Mouse (Mus musculus) stomach, embryonic 16.5 days (tissue): ENCODE results near the gene Mapkapk3. TPM values are rescaled to one million over a fixed set of nuclear protein-coding genes. Genes with fewer than 3 reads are reported as not detected.

Experiments used
- ATAC-seq: fragments of 200-750 bp; cut with Nextera tagmentation; 2 replicates; pipeline ENCODE4 v1.8.0; 2017; ENCODE audit warnings: moderate number of reproducible peaks, moderate TSS enrichment; ENCODE audit not compliant: insufficient read depth, low FRiP score
- H3K27ac ChIP-seq: fragments of 300-500 bp; sonication (generic); 2 replicates; pipeline ENCODE4 v1.5.1; 2014; ENCODE audit warnings: low read length
- H3K27me3 ChIP-seq: fragments of 300-500 bp; sonication (generic); 2 replicates; pipeline ENCODE4 v1.6.1; 2014; ENCODE audit warnings: low read length, control low read depth, mixed read lengths; ENCODE audit not compliant: control insufficient read depth, insufficient read depth
- H3K36me3 ChIP-seq: fragments of 300-500 bp; sonication (generic); 2 replicates; pipeline ENCODE4 v1.6.1; 2014; ENCODE audit warnings: low read length; ENCODE audit not compliant: control insufficient read depth, insufficient read depth
- H3K4me1 ChIP-seq: fragments of 300-500 bp; sonication (generic); 2 replicates; pipeline ENCODE4 v1.6.1; 2014; ENCODE audit warnings: low read length, control low read depth, mixed read lengths; ENCODE audit not compliant: control insufficient read depth, insufficient read depth
- H3K4me2 ChIP-seq: fragments of 300-500 bp; sonication (generic); 2 replicates; pipeline ENCODE4 v1.6.1; 2014; ENCODE audit warnings: low read depth, low read length, mixed read lengths
- H3K4me3 ChIP-seq: fragments of 300-500 bp; sonication (generic); replicated peaks from 2 replicates; pipeline ENCODE4 v1.5.1; 2014; ENCODE audit warnings: mild to moderate bottlenecking, low read length
- H3K9ac ChIP-seq: fragments of 300-500 bp; sonication (generic); 2 replicates; pipeline ENCODE4 v1.6.1; 2014; ENCODE audit warnings: low read length
- H3K9me3 ChIP-seq: fragments of 300-500 bp; sonication (generic); replicated peaks from 2 replicates; pipeline ENCODE4 v1.6.1; 2016; ENCODE audit warnings: low read length, control low read depth; ENCODE audit not compliant: control insufficient read depth
- WGBS: fragments of 180-500 bp; shearing (Covaris S2); extraction: QIAGEN DNeasy Blood & Tissue Kit; methylation state at CpG from one replicate; pipeline ENCODE4 v1.1.7; 2014; 5-methylcytosine and 5-hydroxymethylcytosine counted together
- polyA plus RNA-seq: library from polyadenylated mRNA; unstranded; fragments of >200 nt; fragmentation: Nextera tagmentation; extraction: Ambion mirVana; gene quantifications from 2 replicates; pipeline ENCODE4 v1.2.1, GENCODE M21; 2015

Mapkapk3 gene
- polyA plus RNA-seq = 41.2 and 46.4 TPM in 2 replicates

DNA sequence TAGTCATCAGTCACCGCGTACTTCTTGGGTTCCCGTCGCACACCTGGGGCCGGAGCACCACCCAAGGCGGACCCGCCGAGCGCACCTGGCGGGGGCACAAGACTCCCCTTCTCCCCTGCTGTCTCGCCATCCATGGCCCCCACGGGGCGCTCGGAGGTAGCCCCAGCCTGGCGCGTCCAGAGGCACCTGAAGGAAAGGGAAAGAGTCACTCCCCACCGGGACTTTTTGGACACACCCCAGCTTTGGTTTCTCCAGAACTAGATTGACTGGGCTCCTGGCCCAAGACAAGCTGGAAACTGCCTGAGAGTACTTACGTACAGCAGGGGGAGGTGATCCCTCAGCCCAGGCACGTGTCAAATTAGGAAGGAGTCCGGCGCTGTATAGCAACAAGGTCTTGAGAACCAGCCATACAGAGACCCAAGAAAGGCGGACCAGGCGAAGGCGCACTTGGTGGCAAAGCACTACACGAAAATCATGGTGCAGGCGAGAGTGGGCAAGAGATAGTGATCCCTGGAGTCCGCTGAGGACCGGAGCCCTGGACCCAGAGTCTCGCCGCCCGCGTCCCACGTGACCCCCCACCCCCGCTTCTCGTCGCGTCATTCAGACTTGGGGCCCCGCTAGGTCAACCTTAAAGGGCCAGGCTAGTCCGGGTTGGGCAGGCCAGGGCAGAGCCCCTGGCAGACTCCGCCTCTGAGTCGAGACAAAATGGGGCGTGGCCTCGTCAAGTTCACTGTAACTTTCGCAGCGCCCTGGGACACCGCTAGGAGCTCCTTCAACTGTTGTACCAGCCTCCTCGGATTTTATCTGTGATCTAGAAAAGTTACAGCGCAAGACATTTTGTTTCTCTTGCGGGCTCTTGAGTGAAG lies at the start of gene Mapkapk3:
Gene Mapkapk3, minus strand, starts transcription at position 667 of the 866 bp plus-strand sequence.
- Histone ChIP-seq H3K9ac (peak within 1 kb of the TSS; percentile 76), H3K4me1 (peaks cover 6% of the 10 kb centered on the region; the same call in 1 of the 2 replicates), H3K9me3 (no peaks in the 10 kb centered on the region), H3K27ac (peak within 1 kb of the TSS; percentile 96), H3K27me3 (no peaks in the 10 kb centered on the region), H3K4me3 (peak within 1 kb of the TSS; percentile 47), H3K4me2 (peak within 1 kb of the TSS; percentile 59), H3K36me3 (no peaks in the 10 kb centered on the region)
- 1% methylated on average over 49 of the region's 49 CpGs for WGBS
- ATAC-seq = peak; percentile 89

DNA sequence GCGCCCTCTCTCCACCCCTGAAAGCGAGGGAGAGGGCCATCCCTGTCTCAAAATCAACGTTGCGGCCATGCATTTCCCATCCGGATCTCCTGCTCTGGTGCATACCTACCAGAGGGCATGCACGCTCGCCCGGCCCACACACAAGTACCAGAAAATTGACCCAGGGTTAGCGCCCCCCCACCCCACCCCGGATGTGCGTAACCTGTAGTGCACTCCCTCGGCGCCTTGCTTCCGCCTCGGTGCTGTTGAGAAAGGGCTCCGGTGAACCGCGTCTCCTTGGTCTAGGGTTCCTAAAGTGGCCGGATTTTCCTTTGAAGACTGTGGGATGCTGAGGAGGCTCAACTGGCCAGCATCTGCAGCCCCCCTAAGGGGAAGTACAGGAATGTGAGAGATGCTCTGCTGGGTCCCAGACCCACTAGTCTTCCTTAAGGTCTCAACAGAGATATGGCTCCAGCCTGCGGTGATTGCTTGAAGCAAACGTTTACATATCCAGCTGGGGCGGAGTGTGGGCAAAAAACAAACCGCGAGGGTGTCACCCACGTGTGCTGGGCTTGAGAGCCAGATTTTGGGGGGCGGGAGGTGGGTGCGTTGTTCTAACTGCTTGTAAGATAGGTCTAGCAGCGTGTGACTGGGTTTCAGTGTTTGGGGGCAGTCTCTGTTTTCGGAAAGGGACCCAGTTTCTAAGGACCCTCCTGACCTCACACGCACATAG lies 48.7 kb upstream of the Mapkapk3 start, which contains the start of gene Hemk1:
Gene Hemk1, minus strand, starts transcription at position 179 of the 712 bp plus-strand sequence.
- Histone ChIP-seq H3K9ac (peak within 1 kb of the TSS; percentile 86), H3K27me3 (peaks cover 6% of the 10 kb centered on the region; the same call in 1 of the 2 replicates), H3K27ac (peak within 1 kb of the TSS; percentile 7; the same call in 1 of the 2 replicates), H3K9me3 (no peaks in the 10 kb centered on the region), H3K4me3 (peak within 1 kb of the TSS; percentile 68), H3K4me1 (peaks cover 6% of the 10 kb centered on the region; the same call in 1 of the 2 replicates), H3K4me2 (peak within 1 kb of the TSS; percentile 79), H3K36me3 (no peaks in the 10 kb centered on the region)
- WGBS = 3% methylated on average over 30 of the region's 30 CpGs
- ATAC-seq = peak; percentile 85; the same call in 1 of the 2 replicates

- Histone ChIP-seq H3K9ac (no peak overlapping the region), H3K4me3 (no peak overlapping the region), H3K4me2 (no peak overlapping the region), H3K27me3 (peaks cover 5% of the 10 kb centered on the region; the same call in 1 of the 2 replicates), H3K36me3 (no peaks in the 10 kb centered on the region), H3K9me3 (no peaks in the 10 kb centered on the region), H3K4me1 (peaks cover 6% of the 10 kb centered on the region; the same call in 1 of the 2 replicates), H3K27ac (no peak overlapping the region)
- ATAC-seq = no peak
- 85% methylated on average over 6 of the region's 6 CpGs for WGBS
Measured at GRCm38 (mm10) chr9:107336386-107336785, 46.7 kb upstream of the Mapkapk3 start.

DNA sequence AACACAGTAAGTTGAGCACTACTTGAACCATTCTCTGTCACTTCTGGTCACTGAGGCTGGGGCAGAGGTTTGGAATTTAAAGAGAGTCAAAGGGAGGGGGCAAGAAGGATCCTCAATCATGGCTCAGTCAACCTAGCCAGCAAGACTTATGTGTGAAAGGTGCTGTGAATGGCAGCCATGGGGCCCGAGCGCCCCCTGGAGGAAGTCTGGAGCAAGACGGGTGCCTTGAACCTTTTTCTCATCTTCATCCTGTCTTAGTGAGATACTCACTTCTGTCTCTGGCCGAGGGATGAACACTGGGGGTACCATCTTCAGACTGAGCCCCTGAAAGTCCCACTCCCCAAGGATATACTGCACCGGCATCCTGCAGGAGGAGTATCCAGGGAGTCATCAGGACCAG lies 46.2 kb upstream of the Mapkapk3 start:
- 8% methylated on average over 5 of the region's 5 CpGs for WGBS
- H3K27ac ChIP-seq = no peak overlapping the region

DNA sequence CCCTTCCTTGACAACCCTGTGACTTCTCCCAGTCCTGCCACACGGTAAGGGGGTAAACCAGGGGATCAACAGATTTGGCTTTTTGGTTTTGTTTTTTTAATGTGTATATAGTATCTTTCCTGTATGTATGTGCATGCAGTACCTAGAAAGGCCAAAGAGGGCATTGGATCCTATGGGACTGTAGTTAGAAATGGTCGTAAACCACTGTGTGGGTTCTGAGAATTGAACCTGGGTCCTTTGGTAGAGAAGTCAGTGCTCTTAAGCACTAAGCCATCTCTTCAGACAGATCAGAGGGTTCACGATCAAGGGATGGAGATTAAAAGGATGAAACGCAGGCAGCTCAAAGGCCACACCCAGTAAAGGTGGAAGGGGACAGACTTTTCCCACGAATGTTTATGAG lies 45.4 kb upstream of the Mapkapk3 start:
- Histone ChIP-seq H3K36me3 (no peaks in the 10 kb centered on the region), H3K27me3 (no peaks in the 10 kb centered on the region), H3K4me3 (no peak overlapping the region), H3K4me2 (no peak overlapping the region), H3K9ac (no peak overlapping the region), H3K9me3 (no peaks in the 10 kb centered on the region), H3K4me1 (peaks cover 6% of the 10 kb centered on the region; the same call in 1 of the 2 replicates), H3K27ac (no peak overlapping the region)
- WGBS = 82% methylated on average over 5 of the region's 5 CpGs
- no peak for ATAC-seq

More for the DNA sequence above, 46.2 kb upstream of the Mapkapk3 start:
- Histone ChIP-seq H3K4me1 (peaks cover 6% of the 10 kb centered on the region; the same call in 1 of the 2 replicates), H3K4me3 (no peak overlapping the region), H3K9ac (no peak overlapping the region), H3K4me2 (no peak overlapping the region), H3K9me3 (no peaks in the 10 kb centered on the region), H3K27me3 (no peaks in the 10 kb centered on the region), H3K36me3 (no peaks in the 10 kb centered on the region)
- no peak for ATAC-seq

GRCm38 (mm10) chr9:107334356-107334755 lies 44.7 kb upstream of the Mapkapk3 start:
- ATAC-seq = no peak
- no peak overlapping the region for H3K4me3 ChIP-seq
- no peak overlapping the region for H3K4me2 ChIP-seq
- H3K36me3 ChIP-seq = no peaks in the 10 kb centered on the region
- 87% methylated on average over 6 of the region's 6 CpGs for WGBS
- peaks cover 6% of the 10 kb centered on the region; the same call in 1 of the 2 replicates for H3K4me1 ChIP-seq
- no peak overlapping the region for H3K9ac ChIP-seq
- no peaks in the 10 kb centered on the region for H3K27me3 ChIP-seq
- H3K27ac ChIP-seq = no peak overlapping the region
- H3K9me3 ChIP-seq = no peaks in the 10 kb centered on the region

DNA sequence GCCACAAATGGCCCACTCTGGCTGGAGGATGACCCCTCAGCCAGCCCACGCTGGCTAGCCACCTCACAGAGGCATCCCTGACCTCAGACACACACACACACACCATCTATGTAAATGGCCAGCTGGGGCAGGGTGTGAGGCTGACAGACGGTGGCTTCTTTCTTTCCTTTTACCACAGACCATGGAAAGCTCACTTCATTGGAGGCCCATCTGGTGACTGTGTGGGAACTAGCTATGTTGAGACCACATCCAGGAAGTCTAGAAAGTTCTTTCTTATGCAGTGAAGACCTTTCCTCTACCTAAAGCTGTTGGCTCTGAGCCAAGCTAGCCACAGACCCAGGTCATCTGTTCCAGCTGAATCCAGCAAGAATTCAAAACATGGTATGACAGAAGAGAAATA lies 44.0 kb upstream of the Mapkapk3 start:
- H3K9ac ChIP-seq = no peak overlapping the region
- peaks cover 6% of the 10 kb centered on the region; the same call in 1 of the 2 replicates for H3K4me1 ChIP-seq
- no peaks in the 10 kb centered on the region for H3K27me3 ChIP-seq
- ATAC-seq = no peak
- H3K27ac ChIP-seq = no peak overlapping the region
- no peaks in the 10 kb centered on the region for H3K9me3 ChIP-seq
- H3K4me2 ChIP-seq = no peak overlapping the region
- H3K36me3 ChIP-seq = no peaks in the 10 kb centered on the region
- 59% methylated on average over 2 of the region's 2 CpGs for WGBS
- H3K4me3 ChIP-seq = no peak overlapping the region

- Histone ChIP-seq H3K4me3 (no peak overlapping the region), H3K9ac (no peak overlapping the region), H3K4me1 (no peaks in the 10 kb centered on the region), H3K36me3 (no peaks in the 10 kb centered on the region), H3K27ac (no peak overlapping the region), H3K27me3 (no peaks in the 10 kb centered on the region), H3K4me2 (no peak overlapping the region), H3K9me3 (no peaks in the 10 kb centered on the region)
- 83% methylated on average over 6 of the region's 6 CpGs for WGBS
- ATAC-seq = no peak
Measured at GRCm38 (mm10) chr9:107330791-107331190, 41.1 kb upstream of the Mapkapk3 start.
